Mouse (Mus musculus): ENCODE data around the gene Sema5a. TPM values are rescaled to one million over a fixed set of nuclear protein-coding genes. Genes with fewer than 3 reads are reported as not detected.
A peak's percentile ranks its signal among the peaks of the same experiment; 100 is the strongest.

Gene Sema5a
- total RNA-seq, 1 experiment from 2014 or later = 23.0 TPM

DNA sequence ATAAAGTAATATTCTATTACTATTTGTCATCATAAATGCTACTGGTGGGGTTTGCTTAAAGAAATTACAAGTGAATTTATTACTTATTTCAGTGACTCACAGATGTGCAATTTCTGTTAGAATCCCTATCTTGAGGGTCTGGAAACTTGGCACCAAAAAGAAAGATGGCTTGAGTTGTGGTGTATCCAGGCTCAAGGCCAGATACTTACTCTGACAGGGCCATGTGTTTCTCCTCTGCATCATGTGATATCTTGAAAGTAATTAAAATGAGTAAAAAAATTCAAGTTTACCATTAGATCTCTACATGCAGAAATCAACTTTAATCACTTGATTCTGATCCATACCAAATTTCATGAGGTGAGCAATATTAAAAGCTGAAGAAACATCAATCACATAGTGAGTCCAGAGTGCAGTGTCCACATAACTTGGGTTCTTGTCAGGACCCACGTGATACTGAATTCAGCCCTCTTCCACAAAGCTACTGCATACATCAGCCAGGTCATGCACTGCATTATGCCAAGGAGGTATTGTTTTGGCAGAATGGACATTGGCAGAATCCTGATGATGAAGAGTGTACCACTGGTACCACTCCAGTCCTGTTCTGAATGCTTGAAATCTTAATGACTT lies 402.6 kb downstream of the Sema5a start:
- DNase-seq = no peak

DNA sequence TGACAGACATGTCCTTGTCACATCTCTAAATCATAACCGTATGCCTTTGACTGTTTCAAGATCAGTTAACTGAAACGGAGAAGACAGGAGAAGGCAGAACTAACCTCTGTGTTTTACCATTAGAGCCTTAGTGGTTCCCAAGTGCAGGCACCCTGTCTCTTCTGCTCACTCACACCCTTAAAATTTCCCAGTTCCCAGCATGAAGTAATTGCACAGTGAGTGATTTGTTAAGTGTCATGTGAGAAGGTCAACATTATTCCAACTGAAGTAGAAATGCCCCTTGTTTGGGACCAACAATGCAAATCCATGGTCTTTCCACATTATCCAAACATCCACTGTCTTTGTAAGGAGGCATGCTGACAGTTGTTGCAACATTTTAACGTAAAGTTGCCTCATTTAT lies 409.4 kb downstream of the Sema5a start:
- no peak for DNase-seq

DNA sequence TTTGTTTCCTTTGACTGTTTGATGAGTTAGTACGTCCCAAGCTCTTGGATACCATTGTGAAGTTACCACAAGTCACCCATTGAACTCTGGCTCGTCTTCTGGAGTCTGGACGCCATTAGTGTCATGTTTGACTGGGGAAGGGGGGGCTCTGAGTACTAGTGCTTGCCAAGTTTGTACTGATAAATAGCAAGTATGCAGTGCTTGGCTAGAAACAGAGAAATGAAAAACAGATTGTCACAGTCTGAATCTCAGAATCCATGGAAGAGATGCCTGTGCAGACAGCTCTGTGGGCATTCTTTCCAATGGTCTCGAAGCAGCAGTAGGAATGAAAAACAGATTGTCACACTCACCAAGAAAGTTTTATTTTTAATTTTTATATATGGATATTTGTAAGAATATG lies 411.4 kb downstream of the Sema5a start:
- DNase-seq = no peak

DNA sequence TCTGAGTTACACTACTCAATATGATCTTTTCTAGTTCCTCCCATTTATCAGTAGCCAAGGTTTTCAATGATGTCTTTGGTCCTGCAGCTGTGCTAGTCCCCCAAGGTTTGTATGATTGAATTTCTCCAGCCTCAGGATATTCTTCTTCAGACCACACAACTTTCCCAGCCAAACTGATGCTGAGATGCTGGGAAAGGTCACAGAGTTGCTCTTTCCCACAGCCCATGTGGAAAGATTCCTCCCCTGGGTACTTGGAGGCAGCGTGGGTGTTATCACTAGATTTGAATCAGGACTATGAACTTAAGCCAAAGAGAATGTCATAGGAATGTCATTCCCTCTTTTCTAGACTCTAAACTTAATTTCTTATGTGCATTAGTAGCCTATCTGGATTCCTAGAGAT lies 431.8 kb downstream of the Sema5a start:
- DNase-seq = peak; percentile 6

DNA sequence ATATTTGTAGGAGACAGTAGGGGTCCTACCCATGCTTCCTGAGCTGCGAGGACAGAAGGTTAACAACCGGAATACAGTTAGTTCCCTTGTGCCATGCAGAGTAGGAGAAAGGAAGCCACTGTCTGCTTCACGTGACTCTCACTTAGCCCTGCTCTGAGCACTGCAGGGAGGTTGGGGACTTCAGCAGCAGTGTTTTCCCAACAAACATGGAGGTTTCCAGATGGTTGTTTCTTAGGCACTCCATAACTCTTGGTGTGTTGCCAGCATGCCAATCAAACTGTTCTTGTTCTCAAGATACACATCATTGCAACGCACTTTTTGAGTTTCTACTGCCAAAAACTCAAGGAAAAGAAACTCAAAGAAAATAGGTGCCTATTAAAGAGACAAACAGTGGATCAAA lies 440.5 kb downstream of the Sema5a start:
- DNase-seq = no peak

DNA sequence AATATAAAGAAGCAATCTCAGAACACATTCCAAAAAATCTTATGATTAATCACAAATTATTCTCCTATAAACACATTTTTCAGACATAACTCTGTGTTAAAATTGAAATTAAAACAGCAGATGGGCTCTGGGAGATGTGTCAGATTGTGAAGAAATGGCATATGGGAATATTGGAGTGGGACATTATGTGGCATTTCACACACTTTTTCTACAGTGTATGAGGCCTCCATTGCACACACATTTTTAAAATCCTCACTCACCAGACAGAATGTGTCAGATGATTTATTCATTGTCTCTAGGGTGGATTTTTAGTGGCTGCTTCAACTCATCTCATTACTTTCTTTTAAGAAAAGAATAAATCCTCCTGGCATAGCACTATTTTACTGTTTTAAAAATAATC lies 446.4 kb downstream of the Sema5a start:
- DNase-seq = no peak

DNA sequence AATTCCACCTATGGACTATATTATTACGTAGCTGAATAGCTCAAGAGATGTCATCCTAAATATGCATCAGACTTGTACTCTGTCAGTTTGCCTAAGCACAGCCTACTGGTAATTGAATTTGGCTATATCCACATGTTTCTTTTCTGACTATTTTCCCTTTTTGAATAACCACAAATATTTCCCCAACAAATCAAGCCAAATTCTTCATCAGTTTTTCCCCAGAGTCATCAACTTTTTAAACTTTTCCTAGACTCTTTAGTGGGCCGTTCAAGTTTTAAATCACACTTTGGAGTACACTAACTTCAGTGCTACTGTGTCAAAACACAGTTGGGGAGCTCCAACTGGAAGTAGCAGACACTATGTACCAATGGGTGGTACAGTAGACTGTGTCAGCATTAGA lies 448.4 kb downstream of the Sema5a start:
- no peak for DNase-seq

DNA sequence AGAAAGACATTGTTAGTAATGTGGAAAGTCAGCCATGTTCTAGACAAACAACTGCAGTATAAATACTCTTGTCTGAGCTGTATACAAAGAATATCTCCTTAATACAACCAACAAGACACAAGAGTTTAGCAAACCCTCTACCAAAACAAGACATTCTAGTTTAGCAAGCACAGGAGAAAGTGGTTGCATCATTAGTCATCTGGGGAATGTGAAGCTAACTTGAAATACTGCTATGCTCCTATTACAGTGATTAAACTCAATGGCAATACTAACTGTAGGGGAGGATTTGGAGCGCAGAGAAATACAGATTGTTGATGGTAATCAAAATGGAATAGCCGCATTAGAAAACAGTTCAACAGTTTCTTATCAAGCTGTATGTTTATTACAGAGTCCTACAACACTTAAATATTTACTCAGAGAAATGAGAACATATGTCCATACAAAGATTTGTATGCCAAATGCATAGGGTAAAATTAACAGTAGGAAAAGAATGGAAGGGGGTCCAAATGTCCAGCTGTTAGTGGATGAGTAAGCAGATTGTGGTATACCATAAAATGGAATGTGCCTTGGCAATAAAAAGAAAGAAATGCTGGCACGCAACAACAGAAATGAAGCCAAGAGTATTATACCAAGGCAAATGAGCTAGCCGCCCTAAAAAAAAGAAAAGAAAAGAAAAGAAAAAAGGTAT lies 472.8 kb downstream of the Sema5a start:
- no peak for DNase-seq

DNA sequence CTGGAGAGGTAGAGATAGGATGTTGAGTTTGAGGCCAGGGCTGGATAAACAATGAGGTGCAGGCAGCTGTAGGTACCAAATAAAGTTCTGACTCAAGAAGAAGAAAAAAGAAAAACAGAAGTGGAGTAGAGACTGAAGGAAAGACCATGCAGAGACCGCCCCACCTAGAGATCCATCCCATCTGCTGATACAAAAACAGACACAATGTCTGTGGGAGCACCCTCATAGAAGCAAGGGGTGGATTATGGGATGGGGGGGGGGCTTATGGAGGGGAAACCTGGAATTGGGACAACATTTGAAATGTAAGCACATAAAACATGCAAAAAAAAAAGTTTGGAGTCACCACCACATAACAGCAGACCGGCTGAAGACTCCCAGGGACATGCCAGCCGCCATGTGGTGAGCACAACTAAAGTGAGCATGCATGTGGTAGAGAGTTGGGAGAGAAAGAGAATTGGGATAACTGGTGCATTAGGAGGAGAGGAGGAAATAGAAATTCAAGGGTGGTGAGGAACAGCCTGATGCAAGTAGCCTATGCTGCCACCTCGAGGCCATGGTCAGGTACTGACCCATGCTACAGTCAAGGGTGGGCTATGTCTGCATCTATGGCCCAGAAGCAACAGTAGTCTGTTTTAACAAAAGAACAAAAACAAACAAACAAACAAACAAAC lies 473.8 kb downstream of the Sema5a start:
- DNase-seq = peak; percentile 80

DNA sequence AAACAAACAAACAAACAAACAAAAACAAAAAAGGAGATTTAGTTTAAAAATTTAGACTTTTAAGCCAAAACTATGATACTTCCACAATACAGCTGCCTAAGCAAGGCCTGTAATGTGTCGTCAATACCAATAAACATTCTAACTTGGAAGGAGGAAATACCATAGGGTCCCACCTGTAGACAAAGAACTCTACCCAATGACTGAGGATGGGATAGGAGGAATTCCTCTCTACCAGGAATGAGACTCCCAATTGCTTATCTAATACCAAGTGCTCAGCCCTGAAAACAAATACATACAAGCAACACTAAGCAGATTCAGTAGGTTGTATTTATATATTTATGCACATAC lies 474.3 kb downstream of the Sema5a start:
- DNase-seq = no peak

DNA sequence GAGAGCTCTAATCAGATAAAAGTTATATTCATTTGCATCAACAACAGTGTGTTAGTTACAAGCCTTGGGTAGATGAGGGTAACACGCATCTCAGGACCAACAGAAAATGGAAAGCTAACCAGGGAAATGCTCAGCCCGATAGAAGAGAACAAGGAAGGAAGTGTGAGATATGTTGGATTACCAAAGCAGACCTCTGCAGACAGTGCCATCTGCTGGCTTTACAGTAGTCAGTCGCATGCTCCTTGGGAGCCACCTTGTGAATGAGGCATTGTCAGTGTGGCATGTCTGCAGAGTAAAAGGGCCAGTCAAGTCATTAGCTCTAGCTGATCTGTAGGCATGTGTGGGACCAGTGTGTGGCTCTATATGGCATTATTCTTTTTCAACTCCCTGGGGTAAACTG lies 486.2 kb downstream of the Sema5a start:
- DNase-seq = peak; percentile 48

Other genes starting within 250 kb of the Sema5a start
- not detected in 2 replicates for gene Tas2r119, start 67.5 kb upstream of the Sema5a start, total RNA-seq (2021)

Measured in adrenal gland, postnatal 14 days (tissue).